In genomic region chr19:53322438-53323048, GRCm38 (mm10) we compare ENCODE assay signal across 24 mouse cellular contexts. TPM values are rescaled to one million over a fixed set of nuclear protein-coding genes. Genes with fewer than 3 reads are reported as not detected.
A peak's percentile ranks its signal among the peaks of the same experiment; 100 is the strongest.
DNase-seq lines count a peak whose midpoint lies in the region; ATAC-seq and TF ChIP-seq lines count a peak whose summit lies in the region.
"Had no signal": no experiment of that assay in that cellular context is flagged by ENCODE, and none has a peak within 500 bp of the region (broad histone marks: within the 10 kb centered on the region; RNA-seq: fewer than 3 reads in every experiment).

No protein-coding gene starts in this region.

- H3K9ac ChIP-seq in forebrain, postnatal 0 days: no peak overlapping the region
- no peak overlapping the region for H3K9ac ChIP-seq in forebrain, embryonic 12.5 days
- no peak overlapping the region for H3K9ac ChIP-seq in liver, embryonic 11.5 days (ENCODE audit: low read depth, low read length)
- peak overlapping the region; percentile 36; the same call in 1 of the 2 replicates for H3K9ac ChIP-seq in ES-Bruce4 (ENCODE audit: low read depth, poor library complexity, severe bottlenecking)
- H3K9ac ChIP-seq: embryonic facial prominence, embryonic 13.5 days; hindbrain, embryonic 13.5 days; limb, embryonic 12.5 days; lung, embryonic 15.5 days; neural tube, embryonic 12.5 days; stomach, embryonic 15.5 days had no signal

- ATAC-seq in forebrain, postnatal 0 days: no peak
- no peak for ATAC-seq in forebrain, embryonic 12.5 days (ENCODE audit: low FRiP score)
- no peak for ATAC-seq in liver, embryonic 11.5 days (replicated peaks; ENCODE audit: low FRiP score)
- ATAC-seq: midbrain, embryonic 16.5 days; Patski had no signal

- WGBS in forebrain, postnatal 0 days: 94% methylated on average over 12 of the region's 12 CpGs
- 93% methylated on average over 12 of the region's 12 CpGs for WGBS in forebrain, embryonic 12.5 days
- 83% methylated on average over 12 of the region's 12 CpGs for WGBS in liver, embryonic 11.5 days

- DNase-seq in forebrain, postnatal 0 days: no peak
- peak; percentile 33 for DNase-seq in liver
- no peak for DNase-seq in liver, embryonic 11.5 days (ENCODE audit: low spot score)
- peak; percentile 50 for DNase-seq in induced T-regulatory cell, adult 2 months (ENCODE audit: low read depth)
- DNase-seq in ovary, postnatal 36 days (ENCODE audit: low spot score): no peak
- DNase-seq: kidney, adult 9 months; thymus, postnatal 25 days had no signal

- TF ChIP-seq EP300 in ES-Bruce4 (IDR thresholded peaks at IDR 0.05; ENCODE audit: insufficient read depth, low read depth, low read length): 0 out of 2 replicates have a peak, but pooled peaks have one; percentile 46

- no peaks in the 10 kb centered on the region for H3K27me3 ChIP-seq in forebrain, postnatal 0 days (ENCODE audit: insufficient read depth, low read length)
- H3K27me3 ChIP-seq in forebrain, embryonic 12.5 days: no peaks in the 10 kb centered on the region
- H3K27me3 ChIP-seq in liver, embryonic 11.5 days (replicated peaks; ENCODE audit: control insufficient read depth, insufficient read depth, low read length): no peaks in the 10 kb centered on the region
- no peaks in the 10 kb centered on the region for H3K27me3 ChIP-seq in ES-Bruce4 (ENCODE audit: control insufficient read depth, insufficient read depth, low read length, poor library complexity, severe bottlenecking)
- H3K27me3 ChIP-seq: embryonic facial prominence, embryonic 13.5 days; hindbrain, embryonic 13.5 days; limb, embryonic 12.5 days; lung, embryonic 15.5 days; neural tube, embryonic 12.5 days; Patski; stomach, embryonic 15.5 days had no signal

- H3K4me3 ChIP-seq in forebrain, postnatal 0 days (ENCODE audit: low read depth, low read length): no peak overlapping the region
- H3K4me3 ChIP-seq in forebrain, embryonic 12.5 days (replicated peaks): no peak overlapping the region
- H3K4me3 ChIP-seq in liver, embryonic 11.5 days (ENCODE audit: low read depth, low read length): no peak overlapping the region
- H3K4me3 ChIP-seq in ES-Bruce4 (ENCODE audit: low read depth, low read length): no peak overlapping the region
- H3K4me3 ChIP-seq: embryonic facial prominence, embryonic 13.5 days; hindbrain, embryonic 13.5 days; limb, embryonic 12.5 days; lung, embryonic 15.5 days; neural tube, embryonic 12.5 days; stomach, embryonic 15.5 days had no signal

- H3K9me3 ChIP-seq in forebrain, postnatal 0 days (ENCODE audit: low read length): no peaks in the 10 kb centered on the region
- no peaks in the 10 kb centered on the region for H3K9me3 ChIP-seq in forebrain, embryonic 12.5 days
- H3K9me3 ChIP-seq in liver, embryonic 11.5 days (ENCODE audit: control insufficient read depth, low read length): no peaks in the 10 kb centered on the region
- H3K9me3 ChIP-seq in ES-Bruce4 (replicated peaks; ENCODE audit: control insufficient read depth, insufficient read depth, low read length, poor library complexity, severe bottlenecking): no peaks in the 10 kb centered on the region
- H3K9me3 ChIP-seq: embryonic facial prominence, embryonic 13.5 days; hindbrain, embryonic 13.5 days; limb, embryonic 12.5 days; lung, embryonic 15.5 days; neural tube, embryonic 12.5 days; stomach, embryonic 15.5 days had no signal

- H3K4me2 ChIP-seq in forebrain, postnatal 0 days (ENCODE audit: low read depth): no peak overlapping the region
- no peak overlapping the region for H3K4me2 ChIP-seq in forebrain, embryonic 12.5 days
- H3K4me2 ChIP-seq in liver, embryonic 11.5 days: no peak overlapping the region
- H3K4me2 ChIP-seq: embryonic facial prominence, embryonic 13.5 days; hindbrain, embryonic 13.5 days; limb, embryonic 12.5 days; lung, embryonic 15.5 days; neural tube, embryonic 12.5 days; stomach, embryonic 15.5 days had no signal

- H3K4me1 ChIP-seq in forebrain, postnatal 0 days (ENCODE audit: insufficient read depth): peaks cover 10% of the 10 kb centered on the region
- H3K4me1 ChIP-seq in forebrain, embryonic 12.5 days: peaks cover 26% of the 10 kb centered on the region
- peaks cover 34% of the 10 kb centered on the region for H3K4me1 ChIP-seq in liver, embryonic 11.5 days (replicated peaks; ENCODE audit: control insufficient read depth, insufficient read depth, low read length)
- peaks cover 4% of the 10 kb centered on the region for H3K4me1 ChIP-seq in ES-Bruce4 (ENCODE audit: control insufficient read depth, insufficient read depth, low read length)

- TF ChIP-seq POLR2A in ES-Bruce4 (IDR thresholded peaks at IDR 0.05; ENCODE audit: insufficient read depth, low read length): peak; percentile 68

- 0 out of 2 replicates have a peak, but pooled peaks have one; percentile 6 for TF ChIP-seq CTCF in forebrain, postnatal 0 days (IDR thresholded peaks at IDR 0.05; ENCODE audit: low read depth)
- TF ChIP-seq CTCF in ES-Bruce4 (IDR thresholded peaks at IDR 0.05; ENCODE audit: low read depth, low read length): no peak

- no peak overlapping the region for H3K27ac ChIP-seq in forebrain, postnatal 0 days (ENCODE audit: low read depth, low read length)
- no peak overlapping the region for H3K27ac ChIP-seq in forebrain, embryonic 12.5 days
- no peak overlapping the region for H3K27ac ChIP-seq in liver, embryonic 11.5 days (ENCODE audit: low read depth, low read length)
- H3K27ac ChIP-seq in ES-Bruce4 (ENCODE audit: insufficient read depth, low read length): 0 out of 2 replicates have a peak overlapping the region, but pooled peaks have one; percentile 29
- H3K27ac ChIP-seq: embryonic facial prominence, embryonic 13.5 days; hindbrain, embryonic 13.5 days; limb, embryonic 12.5 days; lung, embryonic 15.5 days; neural tube, embryonic 12.5 days had no signal

- no peaks in the 10 kb centered on the region for H3K36me3 ChIP-seq in forebrain, postnatal 0 days (ENCODE audit: insufficient read depth)
- H3K36me3 ChIP-seq in forebrain, embryonic 12.5 days (replicated peaks): no peaks in the 10 kb centered on the region
- no peaks in the 10 kb centered on the region for H3K36me3 ChIP-seq in liver, embryonic 11.5 days (ENCODE audit: control insufficient read depth, insufficient read depth, low read length)
- H3K36me3 ChIP-seq in ES-Bruce4 (ENCODE audit: control insufficient read depth, insufficient read depth, low read length, poor library complexity, severe bottlenecking): no peaks in the 10 kb centered on the region
- H3K36me3 ChIP-seq: embryonic facial prominence, embryonic 13.5 days; hindbrain, embryonic 13.5 days; limb, embryonic 12.5 days; lung, embryonic 15.5 days; neural tube, embryonic 12.5 days; stomach, embryonic 15.5 days had no signal

RNA-seq across cellular contexts. Expression of gene Mxi1, which starts 12.2 kb away (rescaled TPM):
- 37.0 and 48.4 TPM in 2 replicates for total RNA-seq in forebrain, postnatal 0 days (2014; rRNA removed)
- polyA plus RNA-seq in forebrain, postnatal 0 days (2015; fragmentation: Nextera tagmentation; extraction: Ambion mirVana): 42.2 and 48.9 TPM in 2 replicates
- 54.8 and 62.4 TPM in 2 replicates for polyA plus RNA-seq in forebrain, embryonic 12.5 days (2016; fragmentation: Nextera tagmentation; extraction: Ambion mirVana)
- 34.3 and 42.6 TPM in 2 replicates for polyA plus RNA-seq in liver, embryonic 11.5 days (2014; fragmentation: Nextera tagmentation; extraction: Ambion mirVana)
- 34.7 and 36.5 TPM in 2 replicates for polyA plus RNA-seq in ES-Bruce4 (2011; ENCODE audit: insufficient read depth, insufficient read length, low read depth, missing spikeins)

RNA-seq across cellular contexts. Expression of gene Gm10197, which starts 49.0 kb away (rescaled TPM):
- not detected in 2 replicates for total RNA-seq in forebrain, postnatal 0 days (2014; rRNA removed)
- polyA plus RNA-seq in forebrain, postnatal 0 days (2015; fragmentation: Nextera tagmentation; extraction: Ambion mirVana): not detected in 2 replicates
- polyA plus RNA-seq in forebrain, embryonic 12.5 days (2016; fragmentation: Nextera tagmentation; extraction: Ambion mirVana): 1.7 TPM in 1 of 2 replicates, not detected in the other
- 3.3 TPM in 1 of 2 replicates, not detected in the other for polyA plus RNA-seq in liver, embryonic 11.5 days (2014; fragmentation: Nextera tagmentation; extraction: Ambion mirVana)
- not detected in 2 replicates for polyA plus RNA-seq in ES-Bruce4 (2011; ENCODE audit: insufficient read depth, insufficient read length, low read depth, missing spikeins)
- total RNA-seq: adrenal gland, adult 18-20 months; gastrocnemius, postnatal 4 days; left cerebral cortex, adult 8-10 months; megakaryocyte, adult 5-6 weeks had no signal
- polyA plus RNA-seq: C2C12; cortical plate, adult 2 months; embryonic facial prominence, embryonic 13.5 days; hindbrain, embryonic 13.5 days; limb, embryonic 12.5 days; midbrain, embryonic 16.5 days; neural tube, embryonic 12.5 days; small intestine, adult 2 months had no signal

Comparison
In these comparisons a context has a peak if more than half of its experiments do, and no peak if none do; other contexts are left out.
1. DNase-seq: peak in liver (single experiment) and induced T-regulatory cell, adult 2 months (single experiment); none in forebrain, postnatal 0 days (single experiment), liver, embryonic 11.5 days (single experiment) and ovary, postnatal 36 days (single experiment).